Mouse (Mus musculus) ES-E14 (cell line): ENCODE data around the gene Lmnb2.

Experiments used
- CHD2 ChIP-seq: IDR thresholded peaks from 2 replicates; pipeline ENCODE4 v1.6.1; 2014; ENCODE audit warnings: mild to moderate bottlenecking, low read depth, low read length, inconsistent platforms
- HCFC1 ChIP-seq: IDR thresholded peaks from 2 replicates; pipeline ENCODE4 v1.6.1; 2012; ENCODE audit warnings: low read length, inconsistent platforms, borderline replicate concordance; ENCODE audit not compliant: insufficient read depth
- MAFK ChIP-seq: IDR thresholded peaks from 2 replicates; pipeline ENCODE4 v1.6.1; 2014; ENCODE audit warnings: mild to moderate bottlenecking, low read depth, low read length, inconsistent platforms; ENCODE audit not compliant: insufficient read depth
- ZC3H11A ChIP-seq: IDR thresholded peaks from 2 replicates; pipeline ENCODE4 v1.6.1; 2012; ENCODE audit warnings: low read depth, mild to moderate bottlenecking, inconsistent platforms, low read length, borderline replicate concordance
- ZNF384 ChIP-seq: IDR thresholded peaks from 2 replicates; pipeline ENCODE4 v1.6.1; 2012; ENCODE audit warnings: low read depth, low read length, inconsistent platforms

DNA sequence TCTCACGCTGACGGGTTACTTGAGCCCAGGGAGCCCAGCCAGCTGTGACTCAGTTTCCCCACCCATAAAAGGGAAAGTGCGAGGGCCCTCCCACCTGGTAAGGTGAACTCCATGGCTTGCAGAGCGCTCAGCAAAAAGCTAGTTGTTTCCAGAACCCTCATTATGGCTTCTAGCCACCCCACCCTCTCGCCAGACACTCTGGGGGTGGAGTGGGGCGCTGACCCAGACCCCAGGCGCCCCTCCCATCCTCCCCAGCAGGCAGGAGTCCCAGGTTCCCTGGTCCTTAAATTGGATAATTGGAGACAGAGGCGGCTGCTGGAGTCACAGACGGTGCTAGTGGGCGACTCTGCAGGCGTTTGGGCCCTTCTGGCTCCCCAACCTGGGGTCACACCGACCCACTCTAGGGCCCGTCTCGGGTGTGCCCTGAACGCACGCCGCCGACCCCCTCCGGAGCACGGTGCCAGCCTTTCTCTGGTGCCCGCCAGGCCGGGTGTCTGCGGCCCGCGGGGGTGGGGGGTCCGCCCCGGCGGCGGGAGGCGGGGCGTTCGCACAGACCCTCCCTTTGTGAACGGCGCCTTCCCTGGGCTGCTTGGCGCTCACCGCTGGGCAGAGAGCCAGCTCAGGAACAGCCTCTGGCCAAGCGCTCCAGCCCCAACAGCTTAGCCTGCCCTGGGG is 18.2 kb upstream of the Lmnb2 start:
- TF ChIP-seq HCFC1 (no peak), MAFK (no peak), CHD2 (no peak), ZNF384 (no peak), ZC3H11A (no peak)
